Mouse (Mus musculus) hindbrain, embryonic 10.5 days (tissue): ENCODE measurements around the gene Fat2. TPM values are rescaled to one million over a fixed set of nuclear protein-coding genes. Genes with fewer than 3 reads are reported as not detected.

Source experiments
- DNase-seq: peaks from one replicate; pipeline ENCODE4 v3.0.0-alpha.2; 2017; ENCODE audit warnings: low spot score
- H3K27ac ChIP-seq: fragments of 300-500 bp; sonication (generic); 2 replicates; pipeline ENCODE4 v1.5.1; 2016; ENCODE audit warnings: mild to moderate bottlenecking, moderate library complexity
- H3K27me3 ChIP-seq: fragments of 300-500 bp; sonication (generic); 2 replicates; pipeline ENCODE4 v1.6.1; 2016; ENCODE audit warnings: mild to moderate bottlenecking; ENCODE audit not compliant: poor library complexity, insufficient read depth, severe bottlenecking
- H3K36me3 ChIP-seq: fragments of 300-500 bp; sonication (generic); 2 replicates; pipeline ENCODE4 v1.6.1; 2016; ENCODE audit warnings: mild to moderate bottlenecking, moderate library complexity
- H3K4me1 ChIP-seq: fragments of 300-500 bp; sonication (generic); replicated peaks from 2 replicates; pipeline ENCODE4 v1.6.1; 2016; ENCODE audit warnings: mild to moderate bottlenecking
- H3K4me3 ChIP-seq: fragments of 300-500 bp; sonication (generic); 2 replicates; pipeline ENCODE4 v1.5.1; 2016; ENCODE audit warnings: mild to moderate bottlenecking, moderate library complexity
- H3K9me3 ChIP-seq: fragments of 300-500 bp; sonication (generic); 2 replicates; pipeline ENCODE4 v1.6.1; 2016; ENCODE audit warnings: mild to moderate bottlenecking, moderate library complexity
- WGBS: fragments of 180-500 bp; shearing (Covaris S2); methylation state at CpG from one replicate; pipeline ENCODE4 v1.1.7; 2016; 5-methylcytosine and 5-hydroxymethylcytosine counted together
- polyA plus RNA-seq: library from polyadenylated mRNA; unstranded; fragments of >200 nt; fragmentation: Nextera tagmentation; extraction: Ambion mirVana; gene quantifications from 2 replicates; pipeline ENCODE4 v1.2.1, GENCODE M21; 2016

Gene Fat2
- 0.01 and 0.07 TPM in 2 replicates for polyA plus RNA-seq

- DNase-seq: no peak
- 0 out of 2 replicates have a peak, but pooled peaks cover 4% of the 10 kb centered on the region for H3K4me1 ChIP-seq
- no peak within 1 kb of the TSS for H3K27ac ChIP-seq
- H3K36me3 ChIP-seq: no peaks in the 10 kb centered on the region
- 45% methylated on average over 13 of the region's 13 CpGs for WGBS
- H3K9me3 ChIP-seq: no peaks in the 10 kb centered on the region
- no peak within 1 kb of the TSS for H3K4me3 ChIP-seq
- H3K27me3 ChIP-seq: no peaks in the 10 kb centered on the region
Observed at GRCm38 (mm10) chr11:55336101-55336891, at the start of gene Fat2. Fat2 (minus strand) TSS chr11:55336564.

- 36% methylated on average over 6 of the region's 6 CpGs for WGBS
- H3K4me3 ChIP-seq: no peak overlapping the region
- H3K9me3 ChIP-seq: no peaks in the 10 kb centered on the region
- no peaks in the 10 kb centered on the region for H3K36me3 ChIP-seq
- H3K27ac ChIP-seq: no peak overlapping the region
- 0 out of 2 replicates have a peak, but pooled peaks cover 4% of the 10 kb centered on the region for H3K27me3 ChIP-seq
- H3K4me1 ChIP-seq: peaks cover 8% of the 10 kb centered on the region
- no peak for DNase-seq
Observed at GRCm38 (mm10) chr11:55383463-55384045, 47.2 kb upstream of the Fat2 start.

DNA sequence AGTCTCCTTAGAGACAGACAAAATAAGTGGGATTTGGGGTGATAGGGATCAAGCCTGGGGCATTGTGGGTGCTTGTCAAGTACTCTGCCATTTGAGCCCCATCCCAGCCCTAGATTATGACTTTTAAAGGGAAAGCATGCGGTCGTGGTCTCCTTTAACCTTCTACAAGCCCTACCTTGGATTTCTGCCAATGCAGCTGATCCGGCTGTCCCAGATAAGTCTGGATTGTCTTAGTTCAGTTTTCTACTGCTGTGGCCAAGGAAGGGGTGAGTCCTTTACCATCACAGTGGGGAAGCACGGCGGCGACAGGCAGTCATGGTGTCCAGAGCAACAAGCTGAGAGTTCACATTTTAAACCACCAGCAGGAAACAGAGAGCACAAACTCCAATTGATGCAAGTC is 44.5 kb upstream of the Fat2 start:
- H3K9me3 ChIP-seq: no peaks in the 10 kb centered on the region
- H3K27ac ChIP-seq: no peak overlapping the region
- no peak overlapping the region for H3K4me3 ChIP-seq
- WGBS: 84% methylated on average over 6 of the region's 6 CpGs
- no peak for DNase-seq
- no peaks in the 10 kb centered on the region for H3K36me3 ChIP-seq
- H3K4me1 ChIP-seq: no peaks in the 10 kb centered on the region; the same call in 1 of the 2 replicates
- peaks cover 4% of the 10 kb centered on the region; the same call in 1 of the 2 replicates for H3K27me3 ChIP-seq

- Histone ChIP-seq H3K27ac (no peak overlapping the region), H3K9me3 (no peaks in the 10 kb centered on the region), H3K4me1 (no peaks in the 10 kb centered on the region; the same call in 1 of the 2 replicates), H3K27me3 (peaks cover 4% of the 10 kb centered on the region; the same call in 1 of the 2 replicates), H3K4me3 (no peak overlapping the region), H3K36me3 (no peaks in the 10 kb centered on the region)
- no peak for DNase-seq
- 64% methylated on average over 5 of the region's 5 CpGs for WGBS
Observed at GRCm38 (mm10) chr11:55378371-55378770, 42.0 kb upstream of the Fat2 start.

DNA sequence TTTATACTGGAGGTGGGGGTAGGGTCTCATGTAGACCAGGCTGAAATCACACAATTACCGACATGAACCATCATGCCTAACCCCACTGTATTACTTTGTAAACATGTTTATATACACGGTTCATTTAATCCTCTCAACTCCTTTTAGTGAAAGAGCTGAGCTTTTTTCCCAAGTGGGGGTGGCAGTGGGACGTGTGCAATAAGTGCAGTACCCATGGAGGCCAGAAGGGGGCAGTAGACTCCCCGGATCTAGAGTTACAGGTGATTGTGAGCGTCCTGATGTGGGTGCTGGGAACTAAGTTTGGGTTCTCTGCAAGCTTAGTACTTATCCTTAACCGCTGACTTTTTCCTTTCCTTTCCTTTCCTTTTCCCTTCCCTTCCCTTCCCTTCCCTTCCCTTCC is 37.5 kb upstream of the Fat2 start:
- Histone ChIP-seq H3K36me3 (no peaks in the 10 kb centered on the region), H3K27ac (no peak overlapping the region), H3K27me3 (peaks cover 4% of the 10 kb centered on the region; the same call in 1 of the 2 replicates), H3K9me3 (no peaks in the 10 kb centered on the region), H3K4me3 (no peak overlapping the region), H3K4me1 (peaks cover 4% of the 10 kb centered on the region; the same call in 1 of the 2 replicates)
- 55% methylated on average over 6 of the region's 6 CpGs for whole genome bisulfite sequencing
- DNase-seq: no peak

- no peaks in the 10 kb centered on the region for H3K9me3 ChIP-seq
- DNase-seq: no peak
- 86% methylated on average over 12 of the region's 12 CpGs for WGBS
- H3K4me3 ChIP-seq: no peak overlapping the region
- H3K27me3 ChIP-seq: peaks cover 4% of the 10 kb centered on the region; the same call in 1 of the 2 replicates
- no peaks in the 10 kb centered on the region for H3K36me3 ChIP-seq
- no peak overlapping the region for H3K27ac ChIP-seq
- peaks cover 4% of the 10 kb centered on the region; the same call in 1 of the 2 replicates for H3K4me1 ChIP-seq
Observed at GRCm38 (mm10) chr11:55373373-55373772, 37.0 kb upstream of the Fat2 start.

- WGBS: 44% methylated on average over 6 of the region's 6 CpGs
- no peak overlapping the region for H3K27ac ChIP-seq
- no peak overlapping the region for H3K4me3 ChIP-seq
- peaks cover 5% of the 10 kb centered on the region; the same call in 1 of the 2 replicates for H3K4me1 ChIP-seq
- DNase-seq: no peak
- H3K27me3 ChIP-seq: 0 out of 2 replicates have a peak, but pooled peaks cover 4% of the 10 kb centered on the region
- H3K9me3 ChIP-seq: no peaks in the 10 kb centered on the region
- no peaks in the 10 kb centered on the region for H3K36me3 ChIP-seq
Observed at GRCm38 (mm10) chr11:55372001-55372400, 35.6 kb upstream of the Fat2 start.

DNA sequence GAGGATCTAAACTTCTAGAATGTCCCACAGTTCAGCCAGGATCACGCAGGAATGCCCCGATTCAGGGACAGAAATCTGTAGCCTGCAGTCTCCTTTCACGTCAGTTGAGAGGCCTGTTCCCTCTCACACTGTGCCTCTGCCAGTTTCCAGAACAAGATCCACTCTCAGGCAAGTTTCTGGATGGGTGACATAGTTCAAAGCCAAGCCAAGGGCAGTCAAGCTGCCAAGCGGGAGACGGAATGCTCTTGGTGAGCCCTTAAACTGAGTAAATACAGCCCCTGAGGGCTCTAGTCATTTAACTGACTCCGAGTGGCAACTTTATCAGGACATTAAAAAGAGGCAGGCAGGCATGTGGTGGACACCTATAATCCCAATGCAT is 32.7 kb upstream of the Fat2 start:
- Histone ChIP-seq H3K9me3 (no peaks in the 10 kb centered on the region), H3K27ac (no peak overlapping the region)

GRCm38 (mm10) chr11:55368388-55369092 is 32.2 kb upstream of the Fat2 start:
- Histone ChIP-seq H3K36me3 (no peaks in the 10 kb centered on the region), H3K9me3 (no peaks in the 10 kb centered on the region), H3K4me3 (no peak overlapping the region), H3K27me3 (no peaks in the 10 kb centered on the region), H3K27ac (no peak overlapping the region), H3K4me1 (peaks cover 14% of the 10 kb centered on the region; the same call in 1 of the 2 replicates)
- WGBS: 73% methylated on average over 4 of the region's 4 CpGs
- no peak for DNase-seq

More for the DNA sequence above, 32.7 kb upstream of the Fat2 start:
- no peaks in the 10 kb centered on the region for H3K36me3 ChIP-seq
- no peak overlapping the region for H3K4me3 ChIP-seq
- H3K4me1 ChIP-seq: peaks cover 14% of the 10 kb centered on the region; the same call in 1 of the 2 replicates
- DNase-seq: no peak
- 72% methylated on average over 6 of the region's 6 CpGs for WGBS
- no peaks in the 10 kb centered on the region for H3K27me3 ChIP-seq

GRCm38 (mm10) chr11:55367783-55368182 is 31.4 kb upstream of the Fat2 start:
- no peaks in the 10 kb centered on the region for H3K36me3 ChIP-seq
- H3K9me3 ChIP-seq: no peaks in the 10 kb centered on the region
- no peak overlapping the region for H3K4me3 ChIP-seq
- H3K27ac ChIP-seq: no peak overlapping the region
- no peak for DNase-seq
- 75% methylated on average over 10 of the region's 10 CpGs for WGBS
- peaks cover 14% of the 10 kb centered on the region; the same call in 1 of the 2 replicates for H3K4me1 ChIP-seq
- H3K27me3 ChIP-seq: no peaks in the 10 kb centered on the region

GRCm38 (mm10) chr11:55365840-55366239 is 29.5 kb upstream of the Fat2 start:
- H3K4me3 ChIP-seq: no peak overlapping the region
- 77% methylated on average over 5 of the region's 5 CpGs for WGBS
- H3K27ac ChIP-seq: no peak overlapping the region
- DNase-seq: no peak
- H3K36me3 ChIP-seq: no peaks in the 10 kb centered on the region
- H3K9me3 ChIP-seq: no peaks in the 10 kb centered on the region
- peaks cover 10% of the 10 kb centered on the region; the same call in 1 of the 2 replicates for H3K4me1 ChIP-seq
- H3K27me3 ChIP-seq: no peaks in the 10 kb centered on the region

DNA sequence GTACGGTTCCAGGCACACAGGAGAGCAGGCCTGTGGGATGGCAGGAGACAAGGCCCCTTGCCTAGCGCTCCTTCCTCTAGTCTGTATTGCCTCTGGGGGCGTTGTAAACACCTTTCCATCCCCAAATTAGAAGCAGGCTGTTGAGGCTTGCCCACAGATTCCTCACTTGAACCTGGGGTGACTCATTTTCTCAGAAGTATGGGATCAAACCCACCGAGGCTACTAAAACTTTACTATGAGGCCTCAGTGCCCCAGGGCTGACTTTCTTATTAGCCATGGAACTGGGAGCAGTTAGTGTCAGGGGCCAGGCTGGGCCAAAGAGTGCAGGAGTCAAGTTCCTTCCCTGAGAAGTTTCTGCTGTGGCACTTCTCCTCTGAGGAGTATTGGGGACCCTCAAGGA is 28.9 kb upstream of the Fat2 start:
- 54% methylated on average over 4 of the region's 4 CpGs for WGBS
- DNase-seq: no peak
- no peaks in the 10 kb centered on the region for H3K36me3 ChIP-seq

More for the DNA sequence above, 28.9 kb upstream of the Fat2 start:
- Histone ChIP-seq H3K4me3 (no peak overlapping the region), H3K27me3 (no peaks in the 10 kb centered on the region), H3K9me3 (no peaks in the 10 kb centered on the region), H3K4me1 (peaks cover 10% of the 10 kb centered on the region; the same call in 1 of the 2 replicates), H3K27ac (no peak overlapping the region)
